Mouse (Mus musculus) cerebellum, adult 2 months (tissue): ENCODE data around the gene Edar.

Experiments used
- CTCF ChIP-seq: fragments of 200-500 bp; IDR thresholded peaks from 2 replicates; pipeline ENCODE4 v1.5.1; 2011; ENCODE audit warnings: low read depth, mild to moderate bottlenecking, control low read depth, low read length, moderate library complexity, borderline replicate concordance; ENCODE audit not compliant: insufficient read depth
- POLR2A ChIP-seq: fragments of 200-500 bp; IDR thresholded peaks from 2 replicates; pipeline ENCODE4 v1.6.1; 2011; ENCODE audit warnings: low read length, control low read depth, borderline replicate concordance; ENCODE audit not compliant: insufficient read depth

- TF ChIP-seq CTCF (no peak), POLR2A (no peak)
These were observed 12.0 kb downstream of the Edar start for GRCm38 (mm10) chr10:58663417-58663816.
